Mouse (Mus musculus) ES-E14 (cell line): ENCODE results near the gene Gm9857. TPM values are rescaled to one million over a fixed set of nuclear protein-coding genes. Genes with fewer than 3 reads are reported as not detected.

ENCODE experiments used
- DNase-seq: peaks from one replicate; pipeline ENCODE4 v3.0.0-alpha.2; 2013; ENCODE audit warnings: low read depth, low spot score
- H3K27ac ChIP-seq: 2 replicates; pipeline ENCODE4 v1.5.1; 2012; ENCODE audit warnings: low read depth, mild to moderate bottlenecking, low read length, moderate library complexity, mixed read lengths; ENCODE audit not compliant: poor library complexity, insufficient read depth, severe bottlenecking
- H3K36me3 ChIP-seq: 2 replicates; pipeline ENCODE4 v1.6.1; 2012; ENCODE audit warnings: mild to moderate bottlenecking, low read length, moderate library complexity, mixed read lengths; ENCODE audit not compliant: control insufficient read depth, poor library complexity, insufficient read depth, severe bottlenecking
- H3K4me1 ChIP-seq, 2 experiments: fragments of 150-350 bp in 1 of 2; sonication (generic) in 1 of 2; 2 replicates each; pipeline ENCODE4 v1.6.1; 2012; ENCODE audit warnings: low read length in 2 of 2, mild to moderate bottlenecking in 1 of 2, mixed read lengths in 1 of 2; ENCODE audit not compliant: control insufficient read depth in 2 of 2, insufficient read depth in 2 of 2, poor library complexity in 1 of 2
- H3K4me3 ChIP-seq, 2 experiments: fragments of 150-350 bp in 1 of 2; sonication (generic) in 1 of 2; 2 replicates each; pipeline ENCODE4 v1.5.1; 2012; ENCODE audit warnings: low read length in 2 of 2, low read depth in 1 of 2, mild to moderate bottlenecking in 1 of 2, mixed read lengths in 1 of 2; ENCODE audit not compliant: insufficient read depth in 1 of 2, poor library complexity in 1 of 2, severe bottlenecking in 1 of 2
- H3K9ac ChIP-seq: 2 replicates; pipeline ENCODE4 v1.6.1; 2012; ENCODE audit warnings: low read depth, mild to moderate bottlenecking, low read length, mixed read lengths; ENCODE audit not compliant: poor library complexity, insufficient read depth, severe bottlenecking
- H3K9me3 ChIP-seq: fragments of 150-350 bp; sonication (generic); 2 replicates; pipeline ENCODE4 v1.6.1; 2012; ENCODE audit warnings: low read depth, mild to moderate bottlenecking, low read length; ENCODE audit not compliant: control insufficient read depth, insufficient read depth
- CHD2 ChIP-seq: IDR thresholded peaks from 2 replicates; pipeline ENCODE4 v1.6.1; 2014; ENCODE audit warnings: mild to moderate bottlenecking, low read depth, low read length, inconsistent platforms
- HCFC1 ChIP-seq: IDR thresholded peaks from 2 replicates; pipeline ENCODE4 v1.6.1; 2012; ENCODE audit warnings: low read length, inconsistent platforms, borderline replicate concordance; ENCODE audit not compliant: insufficient read depth
- MAFK ChIP-seq: IDR thresholded peaks from 2 replicates; pipeline ENCODE4 v1.6.1; 2014; ENCODE audit warnings: mild to moderate bottlenecking, low read depth, low read length, inconsistent platforms; ENCODE audit not compliant: insufficient read depth
- ZC3H11A ChIP-seq: IDR thresholded peaks from 2 replicates; pipeline ENCODE4 v1.6.1; 2012; ENCODE audit warnings: low read depth, mild to moderate bottlenecking, inconsistent platforms, low read length, borderline replicate concordance
- ZNF384 ChIP-seq: IDR thresholded peaks from 2 replicates; pipeline ENCODE4 v1.6.1; 2012; ENCODE audit warnings: low read depth, low read length, inconsistent platforms
- in situ Hi-C, 2 experiments: fragments of 600-800 bp; cut with MboI; formaldehyde crosslinking; loops; one replicate each; pipeline ENCODE4 v1.15.1; 2025; ENCODE audit warnings: low sequenced_read_pairs in 2 of 2, inconsistent platforms in 1 of 2; ENCODE audit not compliant: unreplicated experiment in 2 of 2
- total RNA-seq: library from RNA; depleted of rRNA; stranded (reverse); fragments of 300-350 nt; gene quantifications from 2 replicates; pipeline ENCODE4 v1.2.3, GENCODE M21; 2012; rRNA removed

Gm9857 gene
- total RNA-seq, 1 experiment = 0.76 TPM

GRCm38 (mm10) chr3:108892914-108893313, 47.3 kb downstream of the Gm9857 start:
- Histone ChIP-seq H3K27ac (no peak overlapping the region), H3K4me3 (no peak overlapping the region), H3K36me3 (no peaks in the 10 kb centered on the region), H3K9me3 (no peaks in the 10 kb centered on the region), H3K9ac (no peak overlapping the region), H3K4me1 (no peaks in the 10 kb centered on the region)
- DNase-seq = no peak
- TF ChIP-seq HCFC1 (no peak), ZC3H11A (no peak), CHD2 (no peak), MAFK (no peak), ZNF384 (no peak)
- in situ Hi-C loops = no loop called here

DNA sequence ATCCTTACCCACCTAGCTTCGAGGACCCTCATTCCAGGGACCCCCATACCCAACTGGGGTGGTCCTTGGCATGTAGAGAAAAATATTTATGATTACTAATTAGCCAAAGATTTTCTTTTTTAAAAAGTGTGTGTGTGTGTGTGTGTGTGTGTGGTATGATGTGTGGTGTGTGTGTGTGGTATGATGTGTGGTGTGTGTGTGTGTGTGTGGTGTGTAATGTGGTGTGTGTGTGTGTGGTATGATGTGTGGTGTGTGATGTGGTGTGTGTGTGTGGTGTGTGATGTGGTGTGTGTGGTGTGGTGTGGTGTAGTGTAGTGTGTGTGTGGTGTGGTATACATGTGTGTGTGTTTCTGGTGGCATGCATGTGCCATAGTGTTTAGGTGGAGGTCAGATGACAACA, 48.2 kb downstream of the Gm9857 start:
- in situ Hi-C loops = no loop called here

More for the DNA sequence above, 48.2 kb downstream of the Gm9857 start:
- H3K9ac ChIP-seq = no peak overlapping the region
- peaks cover 0 to 3% of the 10 kb centered on the region in 2 experiments; a peak in 1 of 4 replicates for H3K4me1 ChIP-seq
- no peak overlapping the region for H3K27ac ChIP-seq
- no peak for DNase-seq
- H3K36me3 ChIP-seq = no peaks in the 10 kb centered on the region
- no peak for TF ChIP-seq ZC3H11A
- H3K4me3 ChIP-seq = no peak overlapping the region
- H3K9me3 ChIP-seq = no peaks in the 10 kb centered on the region

Other genes starting within 250 kb of the Gm9857 start
- 10.5 and 16.2 TPM in 2 replicates for gene Gpsm2, start 218.1 kb downstream of the Gm9857 start, total RNA-seq
- not detected in 2 replicates for gene Aknad1, start 200.8 kb downstream of the Gm9857 start, total RNA-seq
- gene Stxbp3, start 99.9 kb downstream of the Gm9857 start, total RNA-seq = 11.2 and 18.1 TPM in 2 replicates
- 0.09 TPM in 1 of 2 replicates, not detected in the other for gene Fndc7, start 50.4 kb downstream of the Gm9857 start, total RNA-seq
- 69.7 and 70.6 TPM in 2 replicates for gene Prpf38b, start 28.7 kb downstream of the Gm9857 start, total RNA-seq
- 0.53 and 1.7 TPM in 2 replicates for gene Henmt1, start 572 bp downstream of the Gm9857 start, total RNA-seq
- 3.3 and 7.5 TPM in 2 replicates for gene Fam102b, start 87.2 kb upstream of the Gm9857 start, total RNA-seq
- gene Slc25a54, start 140.0 kb upstream of the Gm9857 start, total RNA-seq = not detected in 2 replicates
- 6.9 and 19.0 TPM in 2 replicates for gene Slc25a24, start 182.7 kb upstream of the Gm9857 start, total RNA-seq